Mouse (Mus musculus) embryonic facial prominence, embryonic 12.5 days (tissue): ENCODE results near the gene Ptpn6. TPM values are rescaled to one million over a fixed set of nuclear protein-coding genes. Genes with fewer than 3 reads are reported as not detected.

ENCODE experiments used
- ATAC-seq: fragments of 200-750 bp; cut with Nextera tagmentation; 2 replicates; pipeline ENCODE4 v1.8.0; 2017; ENCODE audit not compliant: insufficient number of reproducible peaks, insufficient read depth, low FRiP score, low TSS enrichment
- H3K27ac ChIP-seq: fragments of 300-500 bp; sonication (generic); 2 replicates; pipeline ENCODE4 v1.5.1; 2016; ENCODE audit warnings: mild to moderate bottlenecking
- H3K27me3 ChIP-seq: fragments of 300-500 bp; sonication (generic); 2 replicates; pipeline ENCODE4 v1.6.1; 2016; ENCODE audit warnings: mild to moderate bottlenecking, moderate library complexity
- H3K36me3 ChIP-seq: fragments of 300-500 bp; sonication (generic); 2 replicates; pipeline ENCODE4 v1.6.1; 2016; ENCODE audit warnings: mild to moderate bottlenecking
- H3K4me1 ChIP-seq: fragments of 300-500 bp; sonication (generic); 2 replicates; pipeline ENCODE4 v1.6.1; 2016
- H3K4me2 ChIP-seq: fragments of 300-500 bp; sonication (generic); replicated peaks from 2 replicates; pipeline ENCODE4 v1.6.1; 2016; ENCODE audit warnings: mild to moderate bottlenecking, moderate library complexity
- H3K4me3 ChIP-seq: fragments of 300-500 bp; sonication (generic); 2 replicates; pipeline ENCODE4 v1.5.1; 2016; ENCODE audit warnings: mild to moderate bottlenecking
- H3K9ac ChIP-seq: fragments of 300-500 bp; sonication (generic); 2 replicates; pipeline ENCODE4 v1.6.1; 2016; ENCODE audit warnings: mild to moderate bottlenecking, moderate library complexity
- H3K9me3 ChIP-seq: fragments of 300-500 bp; sonication (generic); 2 replicates; pipeline ENCODE4 v1.6.1; 2016; ENCODE audit warnings: mild to moderate bottlenecking, moderate library complexity
- WGBS: fragments of 180-500 bp; shearing (Covaris S2); methylation state at CpG from one replicate; pipeline ENCODE4 v1.1.7; 2016; 5-methylcytosine and 5-hydroxymethylcytosine counted together
- polyA plus RNA-seq: library from polyadenylated mRNA; unstranded; fragments of >200 nt; fragmentation: Nextera tagmentation; extraction: Ambion mirVana; gene quantifications from 2 replicates; pipeline ENCODE4 v1.2.1, GENCODE M21; 2016

The Ptpn6 gene
- polyA plus RNA-seq, 1 experiment from 2014 or later = 6.7 TPM

DNA sequence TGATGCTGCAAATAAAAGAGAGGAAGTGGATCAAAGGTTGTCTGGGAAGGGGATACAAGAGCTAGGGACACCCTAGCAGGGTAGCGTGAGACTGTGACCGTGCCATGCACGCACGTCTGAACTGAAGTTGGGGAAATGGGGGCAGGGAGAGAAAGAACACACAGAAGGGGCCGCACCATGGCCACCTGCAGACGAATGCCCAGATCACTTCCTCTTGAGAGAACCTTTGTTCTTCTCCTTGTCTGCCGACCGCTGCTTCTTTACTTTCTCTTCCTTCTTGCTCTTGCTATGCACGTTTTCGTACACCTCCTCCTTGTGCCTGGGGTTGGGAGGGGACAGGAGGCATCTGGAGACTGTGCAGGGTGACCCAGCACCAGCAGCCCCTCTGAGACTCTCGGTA is 17.6 kb downstream of the Ptpn6 start:
- no peak overlapping the region for H3K4me3 ChIP-seq
- no peaks in the 10 kb centered on the region for H3K27me3 ChIP-seq
- H3K4me2 ChIP-seq = no peak overlapping the region
- peaks cover 15% of the 10 kb centered on the region for H3K36me3 ChIP-seq
- no peak overlapping the region for H3K27ac ChIP-seq
- WGBS = 69% methylated on average over 11 of the region's 11 CpGs
- no peaks in the 10 kb centered on the region for H3K9me3 ChIP-seq
- no peak for ATAC-seq
- H3K9ac ChIP-seq = no peak overlapping the region
- no peaks in the 10 kb centered on the region for H3K4me1 ChIP-seq

DNA sequence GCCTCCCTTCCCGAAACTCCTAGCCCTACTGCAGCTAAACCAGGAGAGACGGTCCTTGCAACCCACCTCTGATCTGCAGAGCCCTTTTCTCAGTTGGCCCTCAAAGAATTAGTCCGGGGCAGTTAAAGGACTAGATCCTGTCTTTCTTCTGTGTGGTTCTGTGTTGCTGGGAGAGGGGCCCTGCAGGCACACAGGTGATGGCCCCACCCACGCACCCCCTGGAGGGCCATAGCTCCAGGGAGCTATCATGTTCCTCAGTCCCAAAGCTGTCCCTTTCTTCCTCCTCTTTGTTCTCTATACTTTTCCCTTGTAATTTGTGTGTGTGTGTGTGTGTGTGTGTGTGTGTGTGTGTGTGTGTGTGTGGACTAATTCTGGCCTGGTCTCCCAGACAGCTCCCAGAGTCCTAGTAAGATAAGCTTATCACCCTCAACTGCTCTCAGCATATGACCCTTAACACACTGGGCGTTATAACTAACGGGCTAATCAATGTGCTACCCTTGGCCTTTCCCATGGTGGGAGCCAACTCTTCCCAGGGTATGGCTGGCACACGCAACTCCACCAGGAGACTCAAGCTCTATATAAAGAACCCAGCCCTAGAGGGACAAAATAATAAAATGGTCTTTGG is 19.0 kb downstream of the Ptpn6 start:
- H3K36me3 ChIP-seq = peaks cover 30% of the 10 kb centered on the region
- peak overlapping the region; percentile 60 for H3K27ac ChIP-seq
- H3K27me3 ChIP-seq = no peaks in the 10 kb centered on the region
- H3K9me3 ChIP-seq = no peaks in the 10 kb centered on the region
- no peaks in the 10 kb centered on the region for H3K4me1 ChIP-seq
- WGBS = 68% methylated on average over 7 of the region's 7 CpGs
- H3K4me2 ChIP-seq = peak overlapping the region; percentile 34
- no peak for ATAC-seq
- peak overlapping the region; percentile 31 for H3K4me3 ChIP-seq
- H3K9ac ChIP-seq = peak overlapping the region; percentile 48

DNA sequence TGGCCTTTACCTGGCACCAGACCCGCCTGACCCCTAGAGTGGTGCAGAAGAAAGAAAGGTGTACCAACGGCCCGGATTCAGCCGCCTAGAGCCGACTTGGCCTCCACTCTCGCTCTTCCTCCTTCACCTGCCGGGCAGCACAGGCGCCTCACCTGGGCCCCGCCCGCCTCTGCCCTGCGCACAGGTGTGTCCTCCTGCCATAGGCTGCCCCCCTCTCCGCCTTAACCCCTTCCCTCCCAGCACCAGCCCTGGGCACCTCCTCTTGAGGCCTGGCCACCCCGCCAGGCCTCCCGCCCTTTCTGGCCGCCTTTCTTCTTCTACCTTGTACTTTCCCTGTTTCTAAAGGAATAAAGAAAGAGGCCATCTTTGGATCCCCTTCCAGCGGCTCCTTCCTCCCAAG is 19.8 kb downstream of the Ptpn6 start:
- H3K4me2 ChIP-seq = peak overlapping the region; percentile 34
- no peak for ATAC-seq
- H3K27me3 ChIP-seq = no peaks in the 10 kb centered on the region
- peak overlapping the region; percentile 31 for H3K4me3 ChIP-seq
- H3K36me3 ChIP-seq = peaks cover 36% of the 10 kb centered on the region
- H3K4me1 ChIP-seq = peaks cover 5% of the 10 kb centered on the region; the same call in 1 of the 2 replicates
- 53% methylated on average over 15 of the region's 16 CpGs for WGBS
- H3K9me3 ChIP-seq = no peaks in the 10 kb centered on the region
- peak overlapping the region; percentile 48 for H3K9ac ChIP-seq
- H3K27ac ChIP-seq = peak overlapping the region; percentile 60

DNA sequence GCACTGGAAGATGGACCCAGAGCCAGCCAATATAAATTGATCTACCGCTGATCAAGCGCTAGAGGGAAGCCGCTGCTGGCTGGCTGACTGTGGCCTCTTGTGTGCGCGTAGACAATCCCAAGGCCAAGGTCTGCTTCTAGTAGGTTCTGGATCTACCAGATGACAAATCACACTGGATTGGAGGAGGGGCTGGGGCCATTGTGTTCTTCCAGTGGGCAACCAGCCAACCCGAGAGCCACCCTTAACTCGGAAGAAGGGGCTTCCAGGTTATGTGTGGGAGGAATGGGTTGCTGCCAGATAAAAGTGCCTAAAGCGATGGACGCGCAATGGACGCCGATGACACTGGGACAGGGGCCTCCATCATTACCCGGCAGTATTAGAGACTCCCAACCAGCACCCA is 20.5 kb downstream of the Ptpn6 start:
- 70% methylated on average over 13 of the region's 13 CpGs for WGBS
- Histone ChIP-seq H3K4me1 (peaks cover 12% of the 10 kb centered on the region), H3K4me2 (peak overlapping the region; percentile 36), H3K4me3 (peak overlapping the region; percentile 31), H3K9me3 (no peaks in the 10 kb centered on the region), H3K9ac (peak overlapping the region; percentile 48; the same call in 1 of the 2 replicates), H3K27me3 (no peaks in the 10 kb centered on the region), H3K36me3 (peaks cover 36% of the 10 kb centered on the region), H3K27ac (peak overlapping the region; percentile 60)
- no peak for ATAC-seq

DNA sequence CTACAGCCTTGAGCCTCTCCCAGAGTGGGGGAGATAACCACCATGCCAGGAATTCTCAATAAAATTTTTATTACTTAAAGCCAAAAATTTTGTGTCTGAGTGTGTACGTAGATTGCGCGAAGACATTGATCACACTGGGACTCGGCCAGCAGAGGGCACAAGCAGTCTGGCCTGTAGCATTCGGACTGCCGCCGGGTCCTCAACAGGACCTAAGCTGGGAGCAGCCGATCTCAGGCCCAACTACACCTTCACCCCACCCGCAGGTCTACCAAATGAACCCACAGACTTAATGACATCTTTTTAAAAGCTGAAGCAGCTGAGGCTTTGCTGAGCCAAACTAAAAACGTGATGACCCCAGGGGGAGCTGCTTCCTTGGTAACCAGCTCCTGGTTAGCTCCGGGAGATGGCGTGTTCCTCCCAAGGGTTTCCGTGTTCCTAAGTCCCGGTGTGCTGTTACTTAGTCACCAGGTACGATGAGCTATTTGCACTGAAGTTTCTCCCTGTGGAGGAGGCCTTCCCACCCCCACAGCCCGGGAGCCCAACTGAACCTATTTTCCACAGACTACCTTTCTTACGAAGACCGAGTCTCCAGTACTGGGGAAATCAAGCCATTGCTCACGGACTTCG is 21.5 kb downstream of the Ptpn6 start:
- Histone ChIP-seq H3K4me2 (peak overlapping the region; percentile 36; the same call in 1 of the 2 replicates), H3K9ac (no peak overlapping the region), H3K9me3 (no peaks in the 10 kb centered on the region), H3K4me3 (no peak overlapping the region), H3K36me3 (peaks cover 36% of the 10 kb centered on the region), H3K27ac (peak overlapping the region; percentile 23; the same call in 1 of the 2 replicates), H3K27me3 (no peaks in the 10 kb centered on the region), H3K4me1 (peaks cover 13% of the 10 kb centered on the region)
- no peak for ATAC-seq
- WGBS = 67% methylated on average over 20 of the region's 20 CpGs

DNA sequence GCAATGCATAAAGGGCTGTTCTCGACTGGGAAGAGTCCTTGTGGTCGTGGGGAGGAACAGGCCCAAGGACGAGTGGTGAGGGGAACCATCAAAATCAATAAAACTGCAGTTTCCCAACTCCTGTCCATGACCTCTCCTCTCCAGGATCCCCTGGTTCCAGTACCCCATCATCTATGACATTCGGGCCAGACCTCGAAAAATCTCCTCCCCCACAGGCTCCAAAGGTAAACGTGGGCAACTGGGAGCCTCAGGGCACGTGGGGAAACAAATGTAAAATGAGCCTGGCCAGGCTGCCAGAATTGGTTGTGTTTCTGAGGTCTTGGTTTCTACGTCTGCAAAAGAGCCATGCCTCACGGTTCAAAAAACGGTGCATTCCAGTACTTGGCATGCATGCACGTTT is 25.6 kb downstream of the Ptpn6 start:
- peaks cover 43% of the 10 kb centered on the region for H3K36me3 ChIP-seq
- H3K4me2 ChIP-seq = peak overlapping the region; percentile 95
- peak overlapping the region; percentile 92 for H3K9ac ChIP-seq
- H3K4me3 ChIP-seq = peak overlapping the region; percentile 94
- H3K27me3 ChIP-seq = no peaks in the 10 kb centered on the region
- H3K27ac ChIP-seq = peak overlapping the region; percentile 83; the same call in 1 of the 2 replicates
- ATAC-seq = no peak
- 13% methylated on average over 11 of the region's 11 CpGs for WGBS
- no peaks in the 10 kb centered on the region for H3K9me3 ChIP-seq
- H3K4me1 ChIP-seq = peaks cover 23% of the 10 kb centered on the region

DNA sequence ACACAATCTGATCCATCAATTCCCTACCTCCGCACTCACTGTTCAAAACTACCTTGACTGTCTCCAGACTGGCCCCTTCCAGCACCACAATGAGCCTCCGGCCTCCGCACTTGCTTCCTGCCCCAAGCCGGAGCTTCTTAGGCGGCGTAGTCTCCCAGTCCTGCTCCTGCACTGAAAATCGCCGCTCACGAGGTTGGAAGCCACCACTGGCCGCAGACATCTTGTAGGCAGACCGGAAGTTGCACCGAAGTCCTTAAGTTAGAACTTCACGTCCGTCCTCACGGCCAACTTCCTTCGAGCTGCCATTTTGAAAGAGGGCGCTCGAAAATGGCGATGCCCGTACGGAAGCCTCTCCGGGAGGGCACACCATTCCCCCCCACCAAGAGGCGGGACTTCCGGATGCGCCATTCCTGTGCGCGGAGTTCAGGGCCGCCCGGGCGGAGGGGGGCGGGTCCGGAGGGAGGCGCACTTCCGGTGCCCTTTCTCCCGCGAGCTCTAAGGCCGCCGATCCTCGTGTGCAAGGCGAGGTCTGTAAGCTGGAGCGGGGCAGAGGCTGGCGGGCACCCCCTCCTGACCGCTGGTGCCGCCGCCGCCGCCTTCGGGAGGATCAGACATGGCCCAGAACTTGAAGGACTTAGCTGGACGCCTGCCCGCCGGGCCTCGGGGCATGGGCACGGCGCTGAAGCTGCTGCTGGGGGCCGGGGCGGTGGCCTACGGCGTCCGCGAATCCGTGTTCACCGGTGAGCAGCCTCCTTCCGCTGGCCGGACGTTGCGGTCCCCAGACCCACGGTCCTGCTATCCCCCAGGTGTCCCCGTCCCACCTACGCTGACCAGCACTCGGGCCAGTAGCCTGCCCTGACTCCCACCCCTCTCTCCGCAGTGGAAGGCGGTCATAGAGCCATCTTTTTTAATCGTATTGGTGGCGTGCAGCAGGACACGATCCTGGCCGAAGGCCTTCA is 26.4 kb downstream of the Ptpn6 start, which contains the start of the genes Emg1 and Phb2:
Emg1 (minus strand) TSS at position 355 of the 959 bp plus-strand sequence.
Phb2 (plus strand) TSS at position 513 of the 959 bp plus-strand sequence.
- peak; percentile 96 for ATAC-seq
- WGBS = under 1% methylated on average over 73 of the region's 76 CpGs

DNA sequence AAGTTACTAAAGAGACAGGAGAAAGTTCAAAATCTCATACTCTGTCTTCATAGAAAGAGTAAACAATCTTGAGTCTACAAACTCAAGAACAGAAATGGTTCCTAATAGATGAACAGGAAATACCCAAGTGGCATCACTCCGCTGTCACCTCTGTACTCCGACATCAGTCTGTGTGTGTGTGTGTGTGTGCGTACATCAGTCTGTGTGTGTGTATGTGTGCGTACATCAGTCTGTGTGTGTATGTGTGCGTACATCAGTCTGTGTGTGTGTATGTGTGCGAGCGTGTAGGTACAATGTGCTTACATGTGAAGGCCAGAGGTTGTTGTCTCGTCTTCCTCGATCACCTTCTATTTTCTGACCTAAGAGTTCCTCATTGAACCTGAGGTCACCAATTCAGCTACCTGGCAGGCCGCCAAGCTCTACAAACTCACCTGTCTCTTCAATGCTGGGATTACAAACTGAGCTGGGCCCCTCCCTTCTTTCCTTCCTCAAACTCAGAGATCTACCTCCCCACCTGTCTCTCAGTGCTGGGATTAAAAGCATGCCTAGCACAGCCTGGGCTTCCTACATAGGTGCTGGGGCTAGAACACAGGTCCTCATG is 30.1 kb downstream of the Ptpn6 start:
- no peaks in the 10 kb centered on the region for H3K9me3 ChIP-seq
- 92% methylated on average over 10 of the region's 10 CpGs for WGBS
- H3K4me3 ChIP-seq = no peak overlapping the region
- no peak for ATAC-seq
- H3K4me2 ChIP-seq = no peak overlapping the region
- H3K9ac ChIP-seq = no peak overlapping the region
- H3K27ac ChIP-seq = no peak overlapping the region
- peaks cover 15% of the 10 kb centered on the region for H3K4me1 ChIP-seq
- H3K36me3 ChIP-seq = peaks cover 46% of the 10 kb centered on the region
- H3K27me3 ChIP-seq = no peaks in the 10 kb centered on the region

More for the DNA sequence above, 26.4 kb downstream of the Ptpn6 start, which contains the start of the genes Emg1 and Phb2:
- Histone ChIP-seq H3K9me3 (no peaks in the 10 kb centered on the region), H3K4me3 (peak within 1 kb of the TSS; percentile 94), H3K27ac (peak within 1 kb of the TSS; percentile 83), H3K4me2 (peak within 1 kb of the TSS; percentile 95), H3K27me3 (no peaks in the 10 kb centered on the region), H3K4me1 (peaks cover 23% of the 10 kb centered on the region), H3K9ac (peak within 1 kb of the TSS; percentile 92), H3K36me3 (peaks cover 47% of the 10 kb centered on the region)

DNA sequence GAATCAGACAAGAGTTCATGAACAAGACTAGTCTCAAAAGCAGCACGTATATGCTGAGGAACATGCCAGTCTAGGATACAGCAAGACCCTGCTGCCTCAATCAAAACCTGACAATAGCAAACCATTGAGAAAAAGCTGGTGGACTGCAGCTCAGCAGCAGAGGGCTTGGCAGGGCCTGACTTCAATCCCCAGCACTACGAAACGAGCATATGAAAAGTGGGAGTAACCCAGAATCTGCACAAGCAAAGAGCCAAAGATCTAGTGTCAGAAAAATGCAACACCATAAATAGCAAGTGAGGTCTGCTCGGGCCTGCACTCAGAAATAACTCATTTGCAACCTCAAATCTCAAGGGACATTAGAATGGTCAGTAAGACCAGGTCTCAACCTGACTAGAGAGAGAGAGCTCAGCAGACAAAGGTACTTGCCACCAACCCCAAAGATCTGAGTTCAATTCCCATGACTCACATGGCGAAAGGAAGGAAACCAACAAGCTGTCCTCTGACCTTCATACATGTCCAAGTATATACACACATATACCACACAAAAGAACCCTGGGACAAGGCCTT is 32.4 kb downstream of the Ptpn6 start:
- WGBS = 90% methylated on average over 5 of the region's 5 CpGs
- H3K4me3 ChIP-seq = no peak overlapping the region
- H3K4me2 ChIP-seq = no peak overlapping the region
- H3K27ac ChIP-seq = no peak overlapping the region
- no peak overlapping the region for H3K9ac ChIP-seq
- H3K36me3 ChIP-seq = peaks cover 69% of the 10 kb centered on the region
- H3K4me1 ChIP-seq = peaks cover 8% of the 10 kb centered on the region
- ATAC-seq = no peak
- no peaks in the 10 kb centered on the region for H3K27me3 ChIP-seq
- H3K9me3 ChIP-seq = no peaks in the 10 kb centered on the region

DNA sequence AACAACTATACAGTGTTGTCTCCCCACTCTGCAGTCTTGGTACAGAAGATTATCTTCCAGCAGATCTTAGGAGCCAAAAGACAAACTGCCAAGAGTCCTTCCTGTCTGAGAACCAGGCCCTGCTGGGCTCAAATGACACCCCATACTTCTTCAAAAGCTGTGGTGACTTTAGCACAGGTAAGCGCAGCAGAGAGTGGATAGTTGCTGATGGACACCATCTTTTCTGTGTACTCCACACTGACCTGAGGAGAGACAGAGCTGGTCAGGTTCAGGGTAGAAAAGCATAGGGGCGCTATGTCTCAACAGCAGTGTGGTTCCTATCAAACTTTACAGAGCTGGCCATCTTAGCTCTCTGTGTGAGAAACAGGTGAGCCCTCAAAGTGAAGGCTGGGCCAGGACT is 34.1 kb downstream of the Ptpn6 start:
- Histone ChIP-seq H3K4me2 (no peak overlapping the region), H3K9ac (no peak overlapping the region), H3K27me3 (no peaks in the 10 kb centered on the region), H3K4me1 (no peaks in the 10 kb centered on the region), H3K27ac (no peak overlapping the region), H3K9me3 (no peaks in the 10 kb centered on the region), H3K4me3 (no peak overlapping the region), H3K36me3 (peaks cover 75% of the 10 kb centered on the region)
- WGBS = 92% methylated on average over 2 of the region's 2 CpGs
- no peak for ATAC-seq

DNA sequence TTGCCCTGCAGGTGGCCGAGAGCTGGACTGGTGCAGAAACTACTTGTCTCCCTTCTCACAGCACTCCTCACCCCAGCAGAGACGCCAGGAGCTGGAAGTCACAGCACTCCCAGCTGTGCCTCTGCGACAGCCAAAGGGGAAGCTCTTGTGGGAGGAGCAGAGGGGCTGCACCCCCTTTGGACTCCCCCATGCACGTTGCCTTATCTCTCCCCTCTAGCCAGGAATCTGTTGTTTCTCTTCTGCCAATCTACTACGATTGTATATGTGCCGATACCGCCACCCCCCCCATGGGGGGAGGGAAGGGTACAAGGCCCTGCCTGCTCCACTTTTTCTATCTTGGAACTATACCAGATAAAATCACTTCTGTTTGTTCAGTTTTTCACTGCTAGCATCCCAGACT is 34.7 kb downstream of the Ptpn6 start:
- H3K9ac ChIP-seq = no peak overlapping the region
- H3K36me3 ChIP-seq = peaks cover 79% of the 10 kb centered on the region
- ATAC-seq = no peak
- H3K4me3 ChIP-seq = no peak overlapping the region
- H3K9me3 ChIP-seq = no peaks in the 10 kb centered on the region
- WGBS = 77% methylated on average over 7 of the region's 7 CpGs
- H3K4me2 ChIP-seq = no peak overlapping the region
- no peak overlapping the region for H3K27ac ChIP-seq
- no peaks in the 10 kb centered on the region for H3K27me3 ChIP-seq
- H3K4me1 ChIP-seq = no peaks in the 10 kb centered on the region
